In the genomic region with DNA sequence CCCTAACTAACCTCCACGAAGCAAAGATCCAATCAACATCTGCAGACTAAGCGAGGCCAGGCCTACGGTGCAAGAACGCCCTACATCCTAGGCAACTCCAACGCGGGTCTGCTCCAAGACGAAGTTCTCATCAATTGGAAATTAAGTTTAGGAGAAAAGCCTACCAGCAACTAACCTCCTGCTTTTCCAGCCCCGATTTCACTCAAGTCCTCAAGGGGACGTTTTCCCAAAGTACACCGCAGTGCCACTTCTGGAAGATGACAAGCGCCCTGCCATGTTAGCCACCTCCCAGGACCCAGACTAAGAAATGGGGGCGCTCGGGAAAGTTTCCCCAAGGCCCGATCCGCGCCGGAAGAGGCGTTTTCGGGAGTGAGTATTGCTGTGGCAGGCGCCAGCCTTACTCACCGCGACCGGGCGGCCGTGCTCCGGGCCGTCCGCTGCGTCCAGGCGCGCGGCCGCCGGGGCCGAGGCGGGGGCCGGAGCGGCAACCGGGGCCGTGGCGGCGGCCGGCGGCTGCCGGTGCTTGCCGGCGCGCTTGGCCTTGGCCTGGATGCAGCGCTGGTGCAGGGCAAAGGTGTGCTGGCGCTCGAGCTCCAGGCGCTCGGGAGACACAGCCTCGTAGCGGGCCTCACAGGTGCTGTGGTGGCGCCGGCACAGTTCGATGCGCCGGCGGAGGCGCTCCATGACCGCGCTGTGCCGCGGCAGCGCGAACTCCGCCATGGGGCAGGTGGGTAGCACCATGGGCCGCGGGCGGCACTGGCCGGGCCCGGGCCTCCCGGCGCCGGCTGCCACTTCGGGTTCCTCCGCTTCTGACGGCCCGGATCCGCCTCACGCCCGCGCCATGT, we compare ENCODE assay signal across 8 mouse cellular contexts. TPM values are rescaled to one million over a fixed set of nuclear protein-coding genes. Genes with fewer than 3 reads are reported as not detected.
A peak's percentile ranks its signal among the peaks of the same experiment; 100 is the strongest.
DNase-seq lines count a peak whose midpoint lies in the region; ATAC-seq and TF ChIP-seq lines count a peak whose summit lies in the region.

No protein-coding gene starts in this region.

- under 1% methylated on average over 85 of the region's 85 CpGs for WGBS in heart, embryonic 10.5 days
- WGBS in liver, embryonic 12.5 days (ENCODE audit: insufficient replicate concordance) = 1% methylated on average over 85 of the region's 85 CpGs

- no peak for TF ChIP-seq POLR2A in myocyte (IDR thresholded peaks at IDR 0.05; ENCODE audit: insufficient read length, low read depth)

- peak overlapping the region; percentile 94 for H3K4me3 ChIP-seq in heart, embryonic 10.5 days
- H3K4me3 ChIP-seq in liver, embryonic 12.5 days = peak overlapping the region; percentile 89
- peak overlapping the region; percentile 54 for H3K4me3 ChIP-seq in myocyte

- peak overlapping the region; percentile 100 for H3K27ac ChIP-seq in heart, embryonic 10.5 days
- peak overlapping the region; percentile 96 for H3K27ac ChIP-seq in liver, embryonic 12.5 days

- H3K9ac ChIP-seq in liver, embryonic 12.5 days = peak overlapping the region; percentile 99

- no peaks in the 10 kb centered on the region for H3K9me3 ChIP-seq in heart, embryonic 10.5 days
- no peaks in the 10 kb centered on the region for H3K9me3 ChIP-seq in liver, embryonic 12.5 days (replicated peaks)

- H3K27me3 ChIP-seq in heart, embryonic 10.5 days (ENCODE audit: insufficient read depth, poor library complexity, severe bottlenecking) = no peaks in the 10 kb centered on the region
- no peaks in the 10 kb centered on the region for H3K27me3 ChIP-seq in liver, embryonic 12.5 days (replicated peaks)
- H3K27me3 ChIP-seq in myocyte (ENCODE audit: control insufficient read depth, insufficient read depth, insufficient read length) = no peaks in the 10 kb centered on the region

- DNase-seq in 416B (ENCODE audit: low read depth) (peak; percentile 52), MN1 (ENCODE audit: low spot score) (peak; percentile 77)
- peak; percentile 77 for DNase-seq in embryo, embryonic 11 days
- DNase-seq in heart, embryonic 10.5 days (ENCODE audit: low spot score) = peak; percentile 88
- peak; percentile 26 to 54 for DNase-seq in kidney, adult 8-10 months
- DNase-seq in thymus, adult 18-20 months = peak; percentile 39 to 48

- peak overlapping the region; percentile 91 for H3ac ChIP-seq in myocyte (ENCODE audit: control insufficient read depth, insufficient read length)

- peak overlapping the region; percentile 78 for H3K4me2 ChIP-seq in liver, embryonic 12.5 days
- peak overlapping the region; percentile 81 for H3K4me2 ChIP-seq in myocyte (ENCODE audit: low read depth)

- peaks cover 56% of the 10 kb centered on the region for H3K36me3 ChIP-seq in heart, embryonic 10.5 days
- H3K36me3 ChIP-seq in liver, embryonic 12.5 days = peaks cover 58% of the 10 kb centered on the region
- peaks cover 18% of the 10 kb centered on the region for H3K36me3 ChIP-seq in myocyte (ENCODE audit: control insufficient read depth, insufficient read depth)

- ATAC-seq in liver, embryonic 12.5 days = peak; percentile 72

- peaks cover 24% of the 10 kb centered on the region for H3K4me1 ChIP-seq in heart, embryonic 10.5 days
- H3K4me1 ChIP-seq in liver, embryonic 12.5 days = peaks cover 53% of the 10 kb centered on the region

- H3K79me2 ChIP-seq in myocyte (ENCODE audit: control insufficient read depth, insufficient read depth) = peaks cover 50% of the 10 kb centered on the region

TF ChIP-seq in myocyte, 11 proteins besides CTCF, POLR2A, EP300 and RAD21:
- TF ChIP-seq MYOG (IDR thresholded peaks at IDR 0.05; ENCODE audit: control insufficient read depth in 1 of 3, insufficient read depth in 1 of 3, insufficient read length in 2 of 3, low read depth in 2 of 3) (peak in 1 of 3 experiments; percentile 2), MAX (IDR thresholded peaks at IDR 0.05; ENCODE audit: low read depth) (no peak)

RNA-seq across cellular contexts. Expression of a gene that starts 0.6 kb away (rescaled TPM):
- polyA plus RNA-seq in heart, embryonic 10.5 days (2016; fragmentation: Nextera tagmentation; extraction: Ambion mirVana) = 3.3 and 4.7 TPM in 2 replicates
- 3.2 and 3.3 TPM in 2 replicates for polyA plus RNA-seq in liver, embryonic 12.5 days (2016; fragmentation: Nextera tagmentation; extraction: Ambion mirVana)
- 13.7 TPM for polyA plus RNA-seq in myocyte (2012; fragmentation: generic; extraction: Trizol)

RNA-seq across cellular contexts. Expression of a gene that starts 33.9 kb away (rescaled TPM):
- 354 and 363 TPM in 2 replicates for polyA plus RNA-seq in heart, embryonic 10.5 days (2016; fragmentation: Nextera tagmentation; extraction: Ambion mirVana)
- 255 and 264 TPM in 2 replicates for polyA plus RNA-seq in liver, embryonic 12.5 days (2016; fragmentation: Nextera tagmentation; extraction: Ambion mirVana)
- polyA plus RNA-seq in myocyte (2012; fragmentation: generic; extraction: Trizol) = 139 TPM

RNA-seq across cellular contexts. Expression of a gene that starts 53.1 kb away (rescaled TPM):
- 0.42 and 0.60 TPM in 2 replicates for polyA plus RNA-seq in heart, embryonic 10.5 days (2016; fragmentation: Nextera tagmentation; extraction: Ambion mirVana)
- polyA plus RNA-seq in liver, embryonic 12.5 days (2016; fragmentation: Nextera tagmentation; extraction: Ambion mirVana) = 0.87 and 1.0 TPM in 2 replicates
- polyA plus RNA-seq in myocyte (2012; fragmentation: generic; extraction: Trizol) = 1.8 TPM

Comparison
In these comparisons a context has a peak if more than half of its experiments do, and no peak if none do; other contexts are left out.
1. Peak in every context shown above with its lines: DNase-seq, ATAC-seq, H3K4me3 ChIP-seq and H3K27ac ChIP-seq.